Mouse (Mus musculus): ENCODE data around the gene Ipo13.

GRCm38 (mm10) chr4:117957492-117957891, 42.7 kb upstream of the Ipo13 start:
- TF ChIP-seq FLI1 (IDR thresholded peaks at IDR 0.05; ENCODE audit: low read length) (no peak), GATA1 (IDR thresholded peaks at IDR 0.05; ENCODE audit: borderline replicate concordance, low read length) (no peak)
